Mouse (Mus musculus): Measurements from ENCODE around the gene Cct5. TPM values are rescaled to one million over a fixed set of nuclear protein-coding genes. Genes with fewer than 3 reads are reported as not detected.

The Cct5 gene
- polyA plus RNA-seq, 1 experiment from 2014 or later = 504 TPM

DNA sequence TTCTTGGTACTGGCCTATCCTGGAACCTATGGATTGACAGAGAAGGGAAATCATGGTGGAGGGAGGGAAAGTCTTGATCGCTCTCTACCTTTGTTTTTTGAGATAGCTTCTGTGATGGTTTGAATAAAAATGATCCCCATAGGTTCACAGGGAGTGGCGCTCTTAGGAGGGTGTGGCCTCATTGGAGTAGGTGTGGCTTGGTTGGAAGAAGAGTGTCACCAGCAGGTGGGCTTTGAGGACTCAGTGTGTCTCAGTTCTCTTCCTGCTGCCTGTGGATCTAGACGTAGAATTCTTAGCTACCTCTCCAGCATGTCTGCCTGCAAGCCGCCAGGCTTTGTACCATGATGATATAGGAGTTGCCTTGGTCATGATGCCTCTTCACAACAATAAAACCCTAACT lies 39.6 kb downstream of the Cct5 start:
- WGBS (ENCODE audit: insufficient replicate concordance) = 71% methylated on average over 4 of the region's 4 CpGs
- Histone ChIP-seq H3K9me3 (replicated peaks) (peaks cover 10% of the 10 kb centered on the region; the same call in 1 of the 2 replicates), H3K4me2 (no peak overlapping the region), H3K4me1 (peaks cover 14% of the 10 kb centered on the region), H3K27me3 (replicated peaks) (no peaks in the 10 kb centered on the region), H3K4me3 (no peak overlapping the region), H3K9ac (no peak overlapping the region), H3K27ac (no peak overlapping the region), H3K36me3 (no peaks in the 10 kb centered on the region)
- ATAC-seq = no peak

GRCm38 (mm10) chr15:31561390-31561789 lies 40.2 kb downstream of the Cct5 start:
- Histone ChIP-seq H3K36me3 (no peaks in the 10 kb centered on the region), H3K9me3 (replicated peaks) (peaks cover 10% of the 10 kb centered on the region; the same call in 1 of the 2 replicates), H3K27me3 (replicated peaks) (no peaks in the 10 kb centered on the region), H3K4me3 (no peak overlapping the region), H3K4me1 (peaks cover 14% of the 10 kb centered on the region), H3K4me2 (no peak overlapping the region), H3K27ac (no peak overlapping the region), H3K9ac (no peak overlapping the region)
- WGBS (ENCODE audit: insufficient replicate concordance) = 80% methylated on average over 6 of the region's 6 CpGs
- no peak for ATAC-seq

DNA sequence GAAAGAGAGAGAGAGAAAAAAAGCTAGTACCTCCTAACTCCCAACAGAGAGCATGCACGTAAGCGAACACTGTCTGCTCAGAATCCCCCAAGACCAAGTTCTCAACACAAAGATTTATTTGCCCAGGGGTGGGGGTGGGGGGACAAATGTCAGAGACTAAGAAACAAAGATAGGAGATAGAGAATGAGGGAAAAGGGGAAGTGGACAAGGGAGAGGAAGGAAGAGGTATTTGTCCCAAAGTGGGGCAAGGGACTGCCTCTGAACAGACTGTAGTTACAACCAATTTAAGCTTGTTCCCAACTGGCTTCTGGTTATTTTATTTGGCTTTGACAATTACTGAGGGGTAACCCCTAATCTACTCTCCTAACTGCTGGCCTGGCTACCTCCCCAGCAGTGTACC lies 46.7 kb downstream of the Cct5 start:
- H3K9me3 ChIP-seq (replicated peaks) = peaks cover 5% of the 10 kb centered on the region; the same call in 1 of the 2 replicates
- ATAC-seq = no peak
- H3K27ac ChIP-seq = no peak overlapping the region
- no peaks in the 10 kb centered on the region for H3K36me3 ChIP-seq
- H3K9ac ChIP-seq = no peak overlapping the region
- no peak overlapping the region for H3K4me3 ChIP-seq
- H3K4me1 ChIP-seq = no peaks in the 10 kb centered on the region
- no peak overlapping the region for H3K4me2 ChIP-seq
- H3K27me3 ChIP-seq (replicated peaks) = no peaks in the 10 kb centered on the region
- WGBS (ENCODE audit: insufficient replicate concordance) = 31% methylated on average over 2 of the region's 2 CpGs

GRCm38 (mm10) chr15:31550381-31550780 lies 51.2 kb downstream of the Cct5 start:
- no peak overlapping the region for H3K9ac ChIP-seq

DNA sequence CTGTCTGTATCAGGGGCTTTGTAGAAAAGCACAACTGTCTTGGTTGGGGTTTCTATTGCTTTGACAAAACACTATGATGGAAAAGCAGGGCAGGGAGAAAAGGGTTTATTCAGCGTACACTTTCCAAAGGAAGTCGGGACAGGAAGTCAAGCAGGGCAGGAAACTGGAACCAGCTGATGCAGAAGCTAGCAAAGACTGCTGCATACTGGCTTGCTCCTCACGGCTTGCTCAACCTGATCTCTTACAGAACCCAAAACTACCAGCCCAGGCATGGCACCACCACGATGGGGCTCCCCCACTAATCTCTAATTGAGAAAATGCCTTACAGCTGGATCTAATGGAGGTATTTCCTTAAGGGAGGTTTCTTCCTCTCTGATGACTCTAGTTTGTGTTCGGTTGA lies 54.2 kb downstream of the Cct5 start:
- H3K4me2 ChIP-seq = no peak overlapping the region
- no peaks in the 10 kb centered on the region for H3K9me3 ChIP-seq (replicated peaks)
- H3K4me1 ChIP-seq = peaks cover 21% of the 10 kb centered on the region
- H3K27me3 ChIP-seq (replicated peaks) = no peaks in the 10 kb centered on the region
- H3K36me3 ChIP-seq = no peaks in the 10 kb centered on the region
- no peak overlapping the region for H3K9ac ChIP-seq
- no peak overlapping the region for H3K4me3 ChIP-seq
- no peak for ATAC-seq
- no peak overlapping the region for H3K27ac ChIP-seq
- WGBS (ENCODE audit: insufficient replicate concordance) = 45% methylated on average over 5 of the region's 5 CpGs

More at GRCm38 (mm10) chr15:31550381-31550780, 51.2 kb downstream of the Cct5 start:
- no peak for ATAC-seq
- H3K4me1 ChIP-seq = peaks cover 4% of the 10 kb centered on the region
- WGBS (ENCODE audit: insufficient replicate concordance) = 79% methylated on average over 4 of the region's 4 CpGs
- no peaks in the 10 kb centered on the region for H3K36me3 ChIP-seq
- no peaks in the 10 kb centered on the region for H3K9me3 ChIP-seq (replicated peaks)
- H3K27ac ChIP-seq = no peak overlapping the region
- no peak overlapping the region for H3K4me2 ChIP-seq
- H3K4me3 ChIP-seq = no peak overlapping the region
- H3K27me3 ChIP-seq (replicated peaks) = no peaks in the 10 kb centered on the region

GRCm38 (mm10) chr15:31546291-31546690 lies 55.3 kb downstream of the Cct5 start:
- no peak for ATAC-seq
- H3K9me3 ChIP-seq (replicated peaks) = no peaks in the 10 kb centered on the region
- H3K4me2 ChIP-seq = no peak overlapping the region
- no peak overlapping the region for H3K9ac ChIP-seq
- WGBS (ENCODE audit: insufficient replicate concordance) = 76% methylated on average over 6 of the region's 6 CpGs
- H3K27me3 ChIP-seq (replicated peaks) = no peaks in the 10 kb centered on the region
- H3K27ac ChIP-seq = no peak overlapping the region
- no peaks in the 10 kb centered on the region for H3K36me3 ChIP-seq
- H3K4me3 ChIP-seq = no peak overlapping the region
- peaks cover 32% of the 10 kb centered on the region for H3K4me1 ChIP-seq

DNA sequence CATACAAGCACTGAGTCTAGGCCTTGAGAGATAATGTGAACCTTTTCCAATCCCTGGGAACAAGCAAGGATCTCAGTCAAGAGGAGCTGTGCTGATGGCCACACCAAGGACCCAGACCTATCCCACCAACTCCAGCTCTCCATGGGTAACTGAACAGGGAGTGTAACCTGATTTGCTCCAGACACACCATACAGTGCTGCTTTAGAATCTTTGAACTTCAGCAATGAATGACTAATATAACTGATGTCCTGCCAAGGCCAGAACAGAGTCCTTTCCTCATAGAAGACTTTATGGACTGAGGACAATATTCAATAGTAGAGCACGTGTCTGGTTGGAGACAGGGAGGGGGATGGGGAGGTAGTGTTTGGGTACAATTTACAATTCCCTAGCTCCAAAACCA lies 56.5 kb downstream of the Cct5 start:
- H3K9ac ChIP-seq = no peak overlapping the region
- H3K4me3 ChIP-seq = no peak overlapping the region
- H3K9me3 ChIP-seq (replicated peaks) = no peaks in the 10 kb centered on the region
- ATAC-seq = no peak
- H3K4me2 ChIP-seq = no peak overlapping the region
- H3K27me3 ChIP-seq (replicated peaks) = no peaks in the 10 kb centered on the region
- WGBS (ENCODE audit: insufficient replicate concordance) = 48% methylated on average over 1 of the region's 1 CpGs
- H3K27ac ChIP-seq = no peak overlapping the region
- H3K4me1 ChIP-seq = peaks cover 45% of the 10 kb centered on the region
- H3K36me3 ChIP-seq = no peaks in the 10 kb centered on the region

GRCm38 (mm10) chr15:31543246-31543645 lies 58.4 kb downstream of the Cct5 start:
- H3K4me1 ChIP-seq = peaks cover 63% of the 10 kb centered on the region
- 3% methylated on average over 3 of the region's 3 CpGs for WGBS (ENCODE audit: insufficient replicate concordance)
- H3K9me3 ChIP-seq (replicated peaks) = no peaks in the 10 kb centered on the region

GRCm38 (mm10) chr15:31542013-31542958 lies 59.3 kb downstream of the Cct5 start:
- peaks cover 64% of the 10 kb centered on the region for H3K4me1 ChIP-seq
- no peak overlapping the region for H3K4me3 ChIP-seq
- ATAC-seq = no peak
- no peaks in the 10 kb centered on the region for H3K9me3 ChIP-seq (replicated peaks)
- 13% methylated on average over 10 of the region's 10 CpGs for WGBS (ENCODE audit: insufficient replicate concordance)
- no peaks in the 10 kb centered on the region for H3K36me3 ChIP-seq
- H3K27ac ChIP-seq = peak overlapping the region; percentile 73
- H3K9ac ChIP-seq = peak overlapping the region; percentile 2; the same call in 1 of the 2 replicates
- no peaks in the 10 kb centered on the region for H3K27me3 ChIP-seq (replicated peaks)
- H3K4me2 ChIP-seq = peak overlapping the region; percentile 46

More at GRCm38 (mm10) chr15:31543246-31543645, 58.4 kb downstream of the Cct5 start:
- Histone ChIP-seq H3K9ac (no peak overlapping the region), H3K4me3 (no peak overlapping the region), H3K27me3 (replicated peaks) (no peaks in the 10 kb centered on the region), H3K4me2 (peak overlapping the region; percentile 46; the same call in 1 of the 2 replicates), H3K27ac (peak overlapping the region; percentile 46; the same call in 1 of the 2 replicates), H3K36me3 (no peaks in the 10 kb centered on the region)
- no peak for ATAC-seq

Other genes starting within 250 kb of the Cct5 start
- 0.50 and 0.60 TPM in 2 replicates for gene Ankrd33b, start 234.1 kb downstream of the Cct5 start, polyA plus RNA-seq (2016; fragmentation: Nextera tagmentation; extraction: Ambion mirVana)
- 1.8 and 2.4 TPM in 2 replicates for gene Ropn1l, start 148.1 kb downstream of the Cct5 start, polyA plus RNA-seq (2016; fragmentation: Nextera tagmentation; extraction: Ambion mirVana)
- gene March6, start 70.8 kb downstream of the Cct5 start, polyA plus RNA-seq (2016; fragmentation: Nextera tagmentation; extraction: Ambion mirVana) = 22.0 and 22.2 TPM in 2 replicates
- gene Cmbl, start 36.4 kb downstream of the Cct5 start, polyA plus RNA-seq (2016; fragmentation: Nextera tagmentation; extraction: Ambion mirVana) = 2.5 and 3.6 TPM in 2 replicates
- 10.0 and 10.6 TPM in 2 replicates for gene Fam173b, start within 50 bp of the Cct5 start, polyA plus RNA-seq (2016; fragmentation: Nextera tagmentation; extraction: Ambion mirVana)